Mouse (Mus musculus) erythroblast, embryonic 14.5 days (primary cell): ENCODE measurements around the gene Slc45a3. TPM values are rescaled to one million over a fixed set of nuclear protein-coding genes. Genes with fewer than 3 reads are reported as not detected.
A peak's percentile ranks its signal among the peaks of the same experiment; 100 is the strongest.

Source experiments
- H3K27me3 ChIP-seq: 2 replicates; pipeline ENCODE4 v1.6.1; 2012; ENCODE audit warnings: inconsistent platforms; ENCODE audit not compliant: control insufficient read depth
- H3K36me3 ChIP-seq: 2 replicates; pipeline ENCODE4 v1.6.1; 2012; ENCODE audit warnings: mild to moderate bottlenecking, inconsistent platforms; ENCODE audit not compliant: control insufficient read depth
- H3K4me1 ChIP-seq: 2 replicates; pipeline ENCODE4 v1.6.1; 2012; ENCODE audit warnings: inconsistent platforms; ENCODE audit not compliant: control insufficient read depth
- H3K4me3 ChIP-seq: replicated peaks from 2 replicates; pipeline ENCODE3; 2012; ENCODE audit warnings: moderate library complexity, mild to moderate bottlenecking, inconsistent platforms
- H3K9me3 ChIP-seq: 2 replicates; pipeline ENCODE4 v1.6.1; 2012; ENCODE audit warnings: low read length, inconsistent platforms, mixed read lengths; ENCODE audit not compliant: control insufficient read depth
- GATA1 ChIP-seq: IDR thresholded peaks from 2 replicates; pipeline ENCODE4 v1.6.1; 2012; ENCODE audit warnings: low read length, inconsistent platforms, mixed read lengths
- TAL1 ChIP-seq: IDR thresholded peaks from 3 replicates; pipeline ENCODE4 v1.6.1; 2012; ENCODE audit warnings: low read length, inconsistent platforms, mixed read lengths
- polyA plus RNA-seq: library from polyadenylated mRNA; stranded (reverse); fragments of >175 nt; gene quantifications from 2 replicates; pipeline ENCODE4 v1.2.3, GENCODE M21; 2012

The Slc45a3 gene
- polyA plus RNA-seq, 1 experiment: 0.02 TPM

DNA sequence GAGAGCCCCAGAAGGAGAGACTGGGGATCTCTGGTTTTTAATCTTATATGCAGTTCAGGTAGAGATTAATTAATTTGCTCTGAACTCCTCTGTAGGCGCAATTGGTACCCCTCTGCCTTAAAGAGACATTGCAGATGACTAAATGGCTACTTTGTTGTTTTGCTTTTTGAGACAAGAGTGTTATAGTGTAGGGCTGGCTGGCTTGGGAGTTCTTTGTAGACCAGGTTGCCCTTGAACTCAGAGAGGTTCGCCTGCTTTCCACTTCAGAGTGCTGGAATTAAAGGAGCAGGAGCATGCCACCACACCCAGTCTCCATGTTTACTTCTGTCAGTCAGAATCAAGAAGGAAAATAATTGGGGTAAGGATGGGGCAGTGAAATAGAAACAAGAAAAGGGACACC is 40.3 kb downstream of the Slc45a3 start:
- Histone ChIP-seq H3K36me3 (no peaks in the 10 kb centered on the region), H3K4me1 (peaks cover 13% of the 10 kb centered on the region), H3K9me3 (peaks cover 3% of the 10 kb centered on the region; the same call in 1 of the 2 replicates), H3K27me3 (no peaks in the 10 kb centered on the region), H3K4me3 (no peak overlapping the region)
- no peak for TF ChIP-seq GATA1
- no peak for TF ChIP-seq TAL1

DNA sequence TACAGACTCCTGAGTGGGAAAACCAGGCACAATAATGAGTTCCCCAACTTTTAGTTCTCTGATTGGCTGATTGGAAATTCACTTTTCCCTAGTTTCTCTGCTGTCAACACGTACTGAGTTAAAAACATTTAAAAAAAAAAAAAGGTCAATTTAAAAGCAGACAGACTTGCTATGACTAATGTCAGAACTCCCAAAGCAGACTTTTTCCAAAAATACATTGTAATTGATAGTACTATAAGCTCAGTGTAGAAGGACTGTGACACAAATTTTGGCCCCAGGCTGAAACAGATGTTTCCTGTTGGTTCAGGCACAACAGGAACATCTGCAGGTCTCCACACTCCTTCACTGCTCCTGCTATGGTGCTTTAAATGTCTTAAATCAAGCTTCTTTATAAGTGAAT is 41.0 kb downstream of the Slc45a3 start:
- Histone ChIP-seq H3K4me3 (no peak overlapping the region), H3K9me3 (peaks cover 3% of the 10 kb centered on the region; the same call in 1 of the 2 replicates), H3K36me3 (no peaks in the 10 kb centered on the region), H3K27me3 (no peaks in the 10 kb centered on the region), H3K4me1 (peaks cover 16% of the 10 kb centered on the region)
- TF ChIP-seq GATA1: no peak
- TF ChIP-seq TAL1: no peak

GRCm38 (mm10) chr1:132004574-132005180 is 41.9 kb downstream of the Slc45a3 start:
- H3K4me1 ChIP-seq: peaks cover 24% of the 10 kb centered on the region
- H3K9me3 ChIP-seq: no peaks in the 10 kb centered on the region
- H3K36me3 ChIP-seq: no peaks in the 10 kb centered on the region
- TF ChIP-seq GATA1: no peak
- no peak for TF ChIP-seq TAL1
- no peak overlapping the region for H3K4me3 ChIP-seq
- H3K27me3 ChIP-seq: no peaks in the 10 kb centered on the region

GRCm38 (mm10) chr1:132005466-132005865 is 42.7 kb downstream of the Slc45a3 start:
- peaks cover 2% of the 10 kb centered on the region for H3K36me3 ChIP-seq
- no peak for TF ChIP-seq GATA1
- no peak for TF ChIP-seq TAL1
- peaks cover 31% of the 10 kb centered on the region for H3K4me1 ChIP-seq
- H3K27me3 ChIP-seq: no peaks in the 10 kb centered on the region
- no peak overlapping the region for H3K4me3 ChIP-seq
- H3K9me3 ChIP-seq: no peaks in the 10 kb centered on the region

DNA sequence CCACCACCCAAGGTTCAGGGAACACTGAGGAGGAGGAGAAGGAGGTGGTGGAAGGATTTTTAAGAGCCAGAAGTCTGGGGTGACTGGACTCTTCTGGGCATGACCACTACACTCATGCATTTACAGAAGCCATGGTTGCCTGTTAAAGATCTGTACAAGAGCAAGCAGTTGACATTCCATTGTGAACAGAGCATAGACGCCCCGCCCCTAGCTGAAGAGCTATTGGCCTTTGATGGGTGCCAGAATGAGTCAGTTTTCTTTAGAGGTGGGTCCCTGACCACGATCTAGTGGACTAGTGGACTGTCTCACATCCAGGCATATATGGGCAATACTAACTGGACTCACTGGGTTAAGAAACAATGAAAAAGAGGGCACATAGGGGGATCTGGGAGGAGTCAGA is 43.3 kb downstream of the Slc45a3 start:
- H3K27me3 ChIP-seq: no peaks in the 10 kb centered on the region
- no peaks in the 10 kb centered on the region for H3K9me3 ChIP-seq
- peaks cover 6% of the 10 kb centered on the region for H3K36me3 ChIP-seq
- no peak for TF ChIP-seq TAL1
- TF ChIP-seq GATA1: no peak
- H3K4me3 ChIP-seq: no peak overlapping the region
- H3K4me1 ChIP-seq: peaks cover 37% of the 10 kb centered on the region

GRCm38 (mm10) chr1:132006721-132007120 is 44.0 kb downstream of the Slc45a3 start:
- Histone ChIP-seq H3K27me3 (no peaks in the 10 kb centered on the region), H3K36me3 (peaks cover 9% of the 10 kb centered on the region), H3K4me1 (peaks cover 43% of the 10 kb centered on the region), H3K4me3 (peak overlapping the region; percentile 95), H3K9me3 (no peaks in the 10 kb centered on the region)
- no peak for TF ChIP-seq GATA1
- no peak for TF ChIP-seq TAL1

DNA sequence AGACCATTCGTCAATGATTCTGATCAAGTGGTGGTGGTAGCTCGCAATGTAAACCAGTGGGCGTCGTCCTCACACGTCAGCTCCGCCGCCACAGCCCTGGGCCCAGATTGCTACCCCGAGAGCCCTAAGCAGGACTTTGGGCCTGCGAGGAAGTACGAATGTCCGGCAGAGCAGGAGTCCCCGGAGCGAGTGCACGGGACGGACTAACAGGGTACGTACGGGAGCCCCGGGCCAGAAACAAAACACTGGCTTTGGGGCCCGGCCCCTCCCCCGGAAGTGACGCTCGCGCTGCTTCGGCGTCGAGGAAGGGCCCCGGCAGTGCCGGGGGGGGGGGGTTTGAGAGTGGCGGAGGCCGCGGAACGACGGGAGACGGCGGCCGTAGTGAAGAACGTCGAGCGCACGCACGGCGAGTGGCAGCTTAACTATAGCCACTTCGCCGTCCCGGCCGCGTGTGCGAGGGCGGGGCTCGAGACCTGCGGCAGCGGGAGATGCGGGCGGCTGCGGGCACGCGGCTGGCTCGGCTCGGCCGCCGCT is 44.6 kb downstream of the Slc45a3 start, which contains the start of gene Elk4:
Gene Elk4, plus strand, starts transcription at position 326 of the 534 bp plus-strand sequence.
- Histone ChIP-seq H3K9me3 (no peaks in the 10 kb centered on the region), H3K4me1 (peaks cover 46% of the 10 kb centered on the region), H3K4me3 (peak within 1 kb of the TSS; percentile 95), H3K36me3 (peaks cover 10% of the 10 kb centered on the region), H3K27me3 (no peaks in the 10 kb centered on the region)
- TF ChIP-seq TAL1 (no peak), GATA1 (no peak)

DNA sequence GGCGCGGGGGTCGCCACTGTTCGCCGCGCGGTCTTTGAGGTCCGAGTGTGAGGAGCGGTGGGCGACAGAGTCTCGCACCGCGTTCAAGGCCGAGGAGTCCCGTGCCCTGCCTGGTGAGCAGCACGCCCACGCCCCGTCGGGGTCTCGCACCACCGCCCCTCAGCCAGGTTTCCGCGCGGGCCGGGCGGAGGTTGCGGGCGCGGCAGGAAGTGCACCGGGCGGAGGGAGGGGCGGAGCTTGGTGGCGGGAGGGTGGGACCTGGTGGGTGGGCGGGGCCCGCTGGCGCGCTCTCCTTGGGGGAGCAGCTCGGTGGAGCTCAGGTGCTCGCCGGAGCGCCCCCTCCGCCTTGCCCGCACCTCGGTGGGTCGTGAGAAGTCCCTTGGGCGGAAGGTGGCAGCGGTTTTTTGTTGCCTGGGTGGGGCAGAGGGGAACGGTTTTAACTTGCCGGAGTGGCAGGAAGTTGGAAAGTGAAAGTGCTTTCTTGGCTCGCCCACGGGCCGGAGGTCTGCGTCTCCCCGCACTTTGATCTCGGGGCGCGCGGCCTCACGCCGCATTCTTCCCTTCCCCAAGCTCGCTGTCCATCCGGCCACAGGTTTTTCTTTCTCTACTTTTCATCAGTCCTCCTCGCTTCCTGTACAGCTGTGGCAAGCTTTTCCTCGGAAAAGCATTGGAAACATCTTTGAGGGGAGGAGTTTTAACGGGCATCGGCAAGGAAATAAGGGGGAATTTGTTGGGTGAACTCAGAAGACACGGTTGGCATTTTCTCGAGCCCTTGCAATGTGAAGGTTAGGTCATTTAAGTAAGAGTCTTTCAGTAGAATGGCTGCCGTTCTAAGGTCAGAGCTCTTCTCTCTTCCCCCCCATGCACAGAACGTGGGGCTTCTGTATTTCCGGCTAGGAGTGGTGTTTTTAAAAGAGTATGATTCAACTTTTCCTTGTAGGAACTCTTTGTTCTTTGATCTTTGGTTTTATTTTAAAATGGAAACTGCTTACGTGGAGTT is 45.4 kb downstream of the Slc45a3 start:
- H3K27me3 ChIP-seq: no peaks in the 10 kb centered on the region
- H3K4me3 ChIP-seq: peak overlapping the region; percentile 95
- H3K36me3 ChIP-seq: peaks cover 18% of the 10 kb centered on the region
- TF ChIP-seq TAL1: no peak
- no peak for TF ChIP-seq GATA1
- H3K4me1 ChIP-seq: peaks cover 48% of the 10 kb centered on the region
- no peaks in the 10 kb centered on the region for H3K9me3 ChIP-seq
